Mouse (Mus musculus): ENCODE data around the gene 4930426L09Rik. TPM values are rescaled to one million over a fixed set of nuclear protein-coding genes. Genes with fewer than 3 reads are reported as not detected.

The 4930426L09Rik gene
- under 1 TPM; 0.36 to 0.48 TPM for total RNA-seq (2021)

GRCm38 (mm10) chr2:18998054-18998478 is at the start of gene 4930426L09Rik, which contains the start of gene Pip4k2a:
Gene 4930426L09Rik, plus strand, starts transcription at chr2:18998343.
Gene Pip4k2a, minus strand, starts transcription at chr2:18998126.
- DNase-seq: peak; percentile 94

GRCm38 (mm10) chr2:18948741-18949140 is 49.4 kb upstream of the 4930426L09Rik start:
- no peak for DNase-seq

- no peak for DNase-seq
Observed at GRCm38 (mm10) chr2:18950758-18951157, 47.4 kb upstream of the 4930426L09Rik start.

- no peak for DNase-seq
Observed at GRCm38 (mm10) chr2:18952102-18952673, 46.0 kb upstream of the 4930426L09Rik start.

GRCm38 (mm10) chr2:18954422-18954821 is 43.7 kb upstream of the 4930426L09Rik start:
- no peak for DNase-seq

GRCm38 (mm10) chr2:18955022-18955421 is 43.1 kb upstream of the 4930426L09Rik start:
- no peak for DNase-seq

- DNase-seq: no peak
Observed at GRCm38 (mm10) chr2:18955671-18956070, 42.5 kb upstream of the 4930426L09Rik start.

GRCm38 (mm10) chr2:18956424-18956823 is 41.7 kb upstream of the 4930426L09Rik start:
- no peak for DNase-seq

- no peak for DNase-seq
Observed at GRCm38 (mm10) chr2:18956945-18957344, 41.2 kb upstream of the 4930426L09Rik start.

- no peak for DNase-seq
Observed at GRCm38 (mm10) chr2:18957459-18957858, 40.7 kb upstream of the 4930426L09Rik start.

- no peak for DNase-seq
Observed at GRCm38 (mm10) chr2:18958044-18958443, 40.1 kb upstream of the 4930426L09Rik start.

GRCm38 (mm10) chr2:18958501-18958900 is 39.6 kb upstream of the 4930426L09Rik start:
- no peak for DNase-seq

- DNase-seq: no peak
Observed at GRCm38 (mm10) chr2:18959008-18959407, 39.1 kb upstream of the 4930426L09Rik start.

- DNase-seq: no peak
Observed at GRCm38 (mm10) chr2:18959558-18959957, 38.6 kb upstream of the 4930426L09Rik start.

GRCm38 (mm10) chr2:18960376-18960973 is 37.7 kb upstream of the 4930426L09Rik start:
- no peak for DNase-seq

- DNase-seq: no peak
Observed at GRCm38 (mm10) chr2:18962502-18962901, 35.6 kb upstream of the 4930426L09Rik start.

- no peak for DNase-seq
Observed at GRCm38 (mm10) chr2:18963286-18964040, 34.7 kb upstream of the 4930426L09Rik start.

GRCm38 (mm10) chr2:18965108-18965507 is 33.0 kb upstream of the 4930426L09Rik start:
- DNase-seq: no peak

- no peak for DNase-seq
Observed at GRCm38 (mm10) chr2:18965950-18966349, 32.2 kb upstream of the 4930426L09Rik start.

GRCm38 (mm10) chr2:18966566-18966965 is 31.6 kb upstream of the 4930426L09Rik start:
- no peak for DNase-seq

- DNase-seq: no peak
Observed at GRCm38 (mm10) chr2:18967451-18968063, 30.6 kb upstream of the 4930426L09Rik start.

- no peak for DNase-seq
Observed at GRCm38 (mm10) chr2:18969066-18969681, 29.0 kb upstream of the 4930426L09Rik start.

- no peak for DNase-seq
Observed at GRCm38 (mm10) chr2:18970461-18970860, 27.7 kb upstream of the 4930426L09Rik start.

Data from heart, postnatal 4 days (tissue).